Mouse (Mus musculus) hindbrain, embryonic 10.5 days (tissue): ENCODE data around the gene Fxyd1. TPM values are rescaled to one million over a fixed set of nuclear protein-coding genes. Genes with fewer than 3 reads are reported as not detected.

Experiments used
- DNase-seq: peaks from one replicate; pipeline ENCODE4 v3.0.0-alpha.2; 2017; ENCODE audit warnings: low spot score
- H3K27ac ChIP-seq: fragments of 300-500 bp; sonication (generic); 2 replicates; pipeline ENCODE4 v1.5.1; 2016; ENCODE audit warnings: mild to moderate bottlenecking, moderate library complexity
- H3K27me3 ChIP-seq: fragments of 300-500 bp; sonication (generic); 2 replicates; pipeline ENCODE4 v1.6.1; 2016; ENCODE audit warnings: mild to moderate bottlenecking; ENCODE audit not compliant: poor library complexity, insufficient read depth, severe bottlenecking
- H3K36me3 ChIP-seq: fragments of 300-500 bp; sonication (generic); 2 replicates; pipeline ENCODE4 v1.6.1; 2016; ENCODE audit warnings: mild to moderate bottlenecking, moderate library complexity
- H3K4me1 ChIP-seq: fragments of 300-500 bp; sonication (generic); replicated peaks from 2 replicates; pipeline ENCODE4 v1.6.1; 2016; ENCODE audit warnings: mild to moderate bottlenecking
- H3K4me3 ChIP-seq: fragments of 300-500 bp; sonication (generic); 2 replicates; pipeline ENCODE4 v1.5.1; 2016; ENCODE audit warnings: mild to moderate bottlenecking, moderate library complexity
- H3K9me3 ChIP-seq: fragments of 300-500 bp; sonication (generic); 2 replicates; pipeline ENCODE4 v1.6.1; 2016; ENCODE audit warnings: mild to moderate bottlenecking, moderate library complexity
- WGBS: fragments of 180-500 bp; shearing (Covaris S2); methylation state at CpG from one replicate; pipeline ENCODE4 v1.1.7; 2016; 5-methylcytosine and 5-hydroxymethylcytosine counted together
- polyA plus RNA-seq: library from polyadenylated mRNA; unstranded; fragments of >200 nt; fragmentation: Nextera tagmentation; extraction: Ambion mirVana; gene quantifications from 2 replicates; pipeline ENCODE4 v1.2.1, GENCODE M21; 2016

The Fxyd1 gene
- polyA plus RNA-seq, 1 experiment from 2014 or later = 14.0 TPM

DNA sequence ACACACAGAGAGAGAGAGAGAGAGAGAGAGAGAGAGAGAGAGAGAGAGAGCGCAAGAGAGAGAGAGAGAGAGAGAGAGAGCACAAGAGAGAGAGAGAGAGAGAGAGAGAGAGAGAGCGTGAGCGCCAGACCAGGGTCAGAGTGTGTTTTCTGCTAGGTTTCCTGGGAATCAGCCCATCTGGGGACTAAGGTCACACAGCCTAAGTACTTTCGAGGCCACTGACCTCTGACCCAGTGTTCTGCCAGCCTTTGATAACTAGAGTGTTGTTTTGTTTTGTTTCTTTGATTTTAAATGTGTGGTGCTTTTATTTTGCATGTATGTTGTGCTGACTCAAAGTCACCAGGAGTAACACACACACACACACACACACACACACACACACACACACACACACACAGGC is 1.1 kb downstream of the Fxyd1 start:
- Histone ChIP-seq H3K27ac (peak overlapping the region; percentile 84), H3K27me3 (peaks cover 42% of the 10 kb centered on the region), H3K9me3 (no peaks in the 10 kb centered on the region), H3K4me1 (peaks cover 67% of the 10 kb centered on the region), H3K4me3 (no peak overlapping the region), H3K36me3 (no peaks in the 10 kb centered on the region)
- no peak for DNase-seq
- 17% methylated on average over 3 of the region's 4 CpGs for WGBS

DNA sequence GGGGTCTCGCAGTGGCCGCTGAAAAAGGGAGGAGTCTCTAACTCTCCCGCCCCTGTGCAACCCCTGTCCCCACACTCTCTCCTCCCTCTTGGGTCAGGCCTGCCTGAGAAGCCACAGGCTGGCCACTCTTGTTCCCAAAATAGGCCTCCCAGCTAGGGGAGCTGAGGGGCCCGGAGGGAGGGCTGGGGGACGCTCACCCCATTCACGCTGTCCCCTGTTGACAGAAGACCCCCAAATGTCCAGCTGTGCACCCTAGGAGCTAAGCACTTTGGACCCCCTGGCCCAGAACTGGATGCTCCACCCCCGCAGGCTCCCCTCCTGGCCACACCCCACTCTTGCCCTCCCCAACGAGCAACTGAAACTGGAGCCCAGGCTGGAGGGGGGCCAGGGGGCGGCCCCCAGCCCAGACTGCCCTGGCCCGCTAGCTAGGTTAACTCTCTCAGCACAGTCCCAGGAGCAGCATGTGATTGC is 1.6 kb downstream of the Fxyd1 start:
- Histone ChIP-seq H3K4me1 (peaks cover 71% of the 10 kb centered on the region), H3K36me3 (no peaks in the 10 kb centered on the region), H3K4me3 (peak overlapping the region; percentile 28), H3K9me3 (no peaks in the 10 kb centered on the region), H3K27ac (peak overlapping the region; percentile 84), H3K27me3 (peaks cover 47% of the 10 kb centered on the region)
- 4% methylated on average over 10 of the region's 10 CpGs for WGBS
- peak; percentile 58 for DNase-seq

DNA sequence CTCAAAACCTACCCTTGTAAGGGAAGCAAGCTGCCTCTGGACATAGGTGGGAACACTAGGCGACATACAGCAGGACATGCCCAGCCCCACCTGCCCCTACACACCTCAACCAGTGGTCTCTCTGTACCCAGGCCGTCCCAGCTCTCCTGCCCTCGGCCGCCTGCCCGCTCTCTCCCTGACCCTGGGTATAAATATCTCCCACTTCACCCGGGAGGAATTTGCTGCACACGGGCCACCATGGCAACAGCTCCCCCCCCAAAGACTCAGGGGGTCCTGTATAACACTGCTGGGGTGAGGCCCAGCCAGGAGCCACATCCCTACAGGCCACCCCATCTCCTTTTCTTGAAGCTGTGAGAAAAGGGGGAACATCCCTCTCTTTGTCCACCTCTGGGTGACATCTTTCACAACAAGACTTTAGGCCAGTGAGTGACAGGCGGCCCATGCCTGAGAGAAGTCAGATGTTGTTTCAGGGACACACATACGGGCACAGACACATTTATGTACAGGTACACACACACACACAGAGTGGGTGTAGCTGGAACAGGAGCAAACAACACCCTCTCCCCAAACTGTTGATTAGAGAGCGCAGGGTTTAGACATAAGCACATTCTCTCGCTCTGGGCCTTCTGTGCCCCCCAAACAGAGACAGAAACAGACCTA is 2.2 kb downstream of the Fxyd1 start:
- Histone ChIP-seq H3K9me3 (no peaks in the 10 kb centered on the region), H3K4me1 (peaks cover 71% of the 10 kb centered on the region), H3K4me3 (peak overlapping the region; percentile 28; the same call in 1 of the 2 replicates), H3K27me3 (peaks cover 53% of the 10 kb centered on the region), H3K27ac (peak overlapping the region; percentile 84), H3K36me3 (no peaks in the 10 kb centered on the region)
- no peak for DNase-seq
- 37% methylated on average over 11 of the region's 11 CpGs for WGBS

DNA sequence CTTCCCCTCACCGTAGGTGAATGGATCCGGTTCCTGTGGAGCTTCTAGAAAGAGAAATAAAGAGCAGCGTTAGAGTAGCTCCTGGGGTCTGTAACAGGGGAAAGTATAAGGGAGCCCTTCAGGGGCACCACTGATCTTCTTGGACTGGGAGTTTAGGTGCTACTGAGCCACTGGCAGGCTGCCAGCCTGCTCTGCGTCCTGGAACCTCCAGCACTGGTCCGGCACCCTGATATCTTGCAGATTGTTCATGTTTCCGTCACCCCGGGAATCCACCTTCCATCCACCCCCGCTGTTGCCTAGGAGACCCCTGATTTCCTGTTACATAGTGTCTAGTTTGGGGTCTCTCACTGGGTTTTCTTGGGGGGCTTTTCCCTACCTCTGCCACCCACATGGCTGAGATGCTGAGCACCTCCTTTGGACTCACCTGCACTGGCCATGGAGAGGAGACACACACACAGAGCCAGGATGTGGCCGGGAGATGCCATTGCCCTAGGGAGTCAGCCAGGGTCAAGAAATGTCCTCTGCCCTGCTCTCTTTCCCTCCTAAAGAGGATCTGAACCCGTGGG is 3.0 kb downstream of the Fxyd1 start:
- DNase-seq = no peak
- Histone ChIP-seq H3K27ac (no peak overlapping the region), H3K4me3 (no peak overlapping the region), H3K4me1 (peaks cover 68% of the 10 kb centered on the region), H3K9me3 (no peaks in the 10 kb centered on the region), H3K27me3 (peaks cover 61% of the 10 kb centered on the region), H3K36me3 (no peaks in the 10 kb centered on the region)
- WGBS = 34% methylated on average over 10 of the region's 10 CpGs

DNA sequence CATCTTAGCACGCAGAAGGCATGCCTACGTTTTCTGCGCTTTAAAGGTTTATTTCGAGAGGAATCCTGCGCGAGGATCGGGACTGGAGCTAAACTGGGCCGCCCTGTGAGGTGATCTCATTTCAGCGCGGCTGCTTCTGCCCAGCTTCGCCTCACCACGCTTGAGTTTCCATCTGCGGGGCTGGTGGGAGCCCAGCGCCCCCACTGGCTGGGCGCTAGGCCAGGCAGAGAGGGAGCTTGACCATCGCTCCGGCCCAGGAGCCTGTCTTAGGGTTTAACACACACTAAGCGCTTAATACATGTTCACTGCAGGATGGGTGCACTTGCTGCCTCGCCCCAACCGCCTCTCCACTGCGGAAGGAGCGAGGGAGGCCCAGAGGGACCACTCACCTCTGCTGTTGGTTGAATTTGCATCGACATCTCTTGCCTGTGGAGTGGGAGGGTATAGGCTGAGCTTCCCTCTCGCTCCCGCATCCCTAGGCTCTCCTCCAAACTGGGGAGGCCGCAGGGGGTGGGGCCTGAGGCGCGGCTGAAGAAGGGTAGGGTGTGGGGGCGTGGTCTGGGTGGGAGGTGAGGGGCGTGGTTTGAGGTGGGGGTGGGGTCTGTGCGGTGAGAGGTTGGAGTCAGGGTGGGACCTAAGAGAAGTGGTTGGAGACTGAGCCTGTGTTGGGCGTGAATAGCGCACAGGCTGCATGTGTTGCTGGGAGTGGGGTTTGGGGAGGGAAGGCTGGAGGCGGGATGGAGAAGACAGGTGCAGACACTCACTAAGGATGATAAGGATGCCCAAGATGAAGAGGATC is 4.2 kb downstream of the Fxyd1 start:
- H3K27ac ChIP-seq = no peak overlapping the region; the same call in 1 of the 2 replicates
- peak; percentile 51 for DNase-seq
- H3K27me3 ChIP-seq = peaks cover 72% of the 10 kb centered on the region
- peak overlapping the region; percentile 33 for H3K4me3 ChIP-seq
- H3K36me3 ChIP-seq = no peaks in the 10 kb centered on the region
- H3K9me3 ChIP-seq = no peaks in the 10 kb centered on the region
- H3K4me1 ChIP-seq = peaks cover 68% of the 10 kb centered on the region
- WGBS = 1% methylated on average over 34 of the region's 34 CpGs

DNA sequence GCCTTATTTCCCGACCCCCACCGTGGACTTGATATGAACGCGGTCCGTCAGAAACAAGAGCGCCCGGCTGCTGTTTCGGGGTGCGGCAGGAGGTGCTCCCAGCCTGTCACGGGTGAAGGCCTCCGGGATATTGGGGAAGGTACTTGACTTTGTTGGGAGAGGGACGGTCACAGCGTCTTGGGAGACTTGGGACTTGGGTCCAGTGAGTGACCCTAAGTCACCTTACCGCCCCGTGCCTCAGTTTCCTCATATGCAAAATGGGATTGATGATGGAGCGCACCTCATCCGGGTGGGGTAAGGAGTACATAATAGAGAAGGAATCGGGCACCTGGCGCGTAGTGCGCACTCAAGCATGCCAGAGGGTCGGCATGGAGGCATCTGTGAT is 4.8 kb downstream of the Fxyd1 start:
- Histone ChIP-seq H3K27me3 (peaks cover 78% of the 10 kb centered on the region), H3K4me3 (peak overlapping the region; percentile 33), H3K36me3 (no peaks in the 10 kb centered on the region), H3K27ac (no peak overlapping the region), H3K4me1 (peaks cover 68% of the 10 kb centered on the region), H3K9me3 (no peaks in the 10 kb centered on the region)
- WGBS = 2% methylated on average over 22 of the region's 22 CpGs
- no peak for DNase-seq

DNA sequence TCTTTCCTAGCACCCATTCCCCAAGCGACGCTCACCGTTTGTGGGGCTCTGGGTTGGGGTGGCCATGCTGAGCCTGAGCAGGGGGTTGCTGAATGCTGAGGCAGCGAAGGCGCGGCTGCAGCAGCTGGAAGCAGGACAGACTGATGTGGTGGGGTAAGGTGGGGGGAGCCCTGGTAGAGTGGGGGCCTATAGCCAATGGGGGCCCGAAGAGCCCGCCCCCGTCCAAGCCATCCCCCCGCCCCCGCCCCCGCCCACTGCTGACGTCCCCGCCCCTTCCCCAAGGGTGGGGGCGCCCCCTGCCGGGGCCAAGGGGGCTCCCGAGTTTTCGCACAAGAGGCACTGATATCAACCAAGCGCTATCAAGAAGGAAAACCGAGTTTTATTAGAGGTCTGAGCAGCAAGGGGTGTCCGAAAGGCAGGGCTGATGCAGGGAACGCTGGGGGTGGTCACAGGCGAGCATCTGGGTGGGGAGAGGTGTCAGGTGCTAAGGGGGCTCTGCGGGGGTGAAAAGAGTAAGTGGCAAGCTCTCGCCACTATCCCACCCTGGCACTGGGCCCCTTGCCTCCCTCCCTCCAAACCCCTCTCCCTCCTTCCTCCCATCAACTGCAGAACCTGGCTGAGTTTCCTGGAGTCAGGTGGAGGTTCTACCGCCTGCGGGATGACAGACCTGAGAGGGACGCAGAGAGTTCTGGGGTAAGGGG is 5.5 kb downstream of the Fxyd1 start, which contains the start of gene Fxyd7:
TSS of gene Fxyd7 (minus strand) at position 147 of the 701 bp plus-strand sequence.
- Histone ChIP-seq H3K27me3 (peaks cover 83% of the 10 kb centered on the region), H3K36me3 (no peaks in the 10 kb centered on the region), H3K27ac (no peak within 1 kb of the TSS), H3K4me1 (peaks cover 68% of the 10 kb centered on the region), H3K9me3 (no peaks in the 10 kb centered on the region), H3K4me3 (peak within 1 kb of the TSS; percentile 38)
- 1% methylated on average over 28 of the region's 28 CpGs for WGBS
- no peak for DNase-seq

DNA sequence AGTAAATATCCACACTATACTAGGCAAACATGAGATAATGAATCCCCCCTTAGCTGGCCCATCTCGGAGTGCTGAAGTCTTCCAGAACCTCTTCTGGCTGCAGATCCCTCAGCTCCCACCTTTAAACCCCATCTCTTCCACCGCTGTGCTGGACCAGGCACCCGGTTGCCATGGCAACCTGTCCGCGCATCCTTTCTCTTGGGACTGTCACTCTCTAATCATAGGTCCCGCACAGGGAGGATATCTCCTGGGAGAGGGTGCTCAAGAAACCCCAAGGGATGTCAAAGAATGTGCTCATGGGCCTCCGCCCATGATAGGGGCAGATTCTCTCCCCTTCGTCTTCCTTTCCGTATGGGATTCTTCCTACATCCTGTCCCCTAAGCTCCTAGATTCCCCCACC is 6.1 kb downstream of the Fxyd1 start:
- no peak for DNase-seq

DNA sequence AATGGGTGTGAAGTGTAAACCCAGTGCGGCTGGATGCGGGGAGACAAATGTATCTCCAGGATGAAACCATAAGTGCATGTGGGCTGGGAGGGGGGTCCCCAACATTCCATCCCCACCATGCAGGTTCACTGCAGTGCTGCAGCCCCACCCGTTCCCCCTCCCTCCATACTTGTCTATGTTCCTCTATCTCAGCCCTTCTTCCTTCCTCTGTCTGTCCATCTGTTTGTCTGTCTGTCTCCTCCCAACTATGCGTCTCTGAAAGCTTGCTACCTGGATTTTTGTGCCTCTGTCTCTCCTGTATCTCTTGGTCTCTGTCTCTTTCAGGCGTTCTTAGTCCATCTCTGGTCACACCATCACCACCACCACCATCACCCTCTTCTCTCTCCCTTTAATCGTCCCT is 6.5 kb downstream of the Fxyd1 start:
- Histone ChIP-seq H3K36me3 (no peaks in the 10 kb centered on the region), H3K27ac (no peak overlapping the region), H3K4me1 (peaks cover 62% of the 10 kb centered on the region), H3K4me3 (peak overlapping the region; percentile 38; the same call in 1 of the 2 replicates), H3K9me3 (no peaks in the 10 kb centered on the region), H3K27me3 (peaks cover 86% of the 10 kb centered on the region)
- no peak for DNase-seq
- 5% methylated on average over 6 of the region's 6 CpGs for WGBS

More for the DNA sequence above, 6.1 kb downstream of the Fxyd1 start:
- Histone ChIP-seq H3K27ac (no peak overlapping the region), H3K36me3 (no peaks in the 10 kb centered on the region), H3K9me3 (no peaks in the 10 kb centered on the region), H3K27me3 (peaks cover 86% of the 10 kb centered on the region), H3K4me1 (peaks cover 66% of the 10 kb centered on the region), H3K4me3 (peak overlapping the region; percentile 33; the same call in 1 of the 2 replicates)
- 5% methylated on average over 9 of the region's 9 CpGs for WGBS

DNA sequence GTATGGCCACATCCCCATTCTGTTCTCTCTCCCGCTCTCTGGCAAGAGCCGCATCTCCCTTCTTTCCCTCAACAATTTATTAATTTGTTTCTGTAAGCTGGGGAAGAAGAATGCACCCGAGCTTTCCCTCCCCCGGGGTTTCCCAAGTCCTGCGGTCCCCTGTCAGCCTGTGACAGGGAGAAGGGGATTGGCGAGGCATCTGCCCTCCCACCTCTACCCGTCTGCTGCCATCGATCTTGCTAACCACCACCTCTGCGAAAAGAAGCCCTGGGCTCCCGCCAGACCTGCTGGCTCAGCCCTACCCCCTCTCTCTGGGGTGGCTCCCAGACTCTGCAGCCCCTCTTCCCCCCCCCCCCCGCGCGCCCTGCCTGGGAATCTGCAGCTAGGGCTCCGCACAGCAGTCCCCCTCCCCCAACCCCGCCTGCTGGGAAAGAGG is 7.1 kb downstream of the Fxyd1 start:
- DNase-seq = no peak
- WGBS = under 1% methylated on average over 12 of the region's 15 CpGs
- Histone ChIP-seq H3K27ac (0 out of 2 replicates have a peak overlapping the region, but pooled peaks have one; percentile 23), H3K36me3 (no peaks in the 10 kb centered on the region), H3K27me3 (peaks cover 89% of the 10 kb centered on the region), H3K4me3 (peak overlapping the region; percentile 38), H3K4me1 (peaks cover 55% of the 10 kb centered on the region), H3K9me3 (no peaks in the 10 kb centered on the region)

DNA sequence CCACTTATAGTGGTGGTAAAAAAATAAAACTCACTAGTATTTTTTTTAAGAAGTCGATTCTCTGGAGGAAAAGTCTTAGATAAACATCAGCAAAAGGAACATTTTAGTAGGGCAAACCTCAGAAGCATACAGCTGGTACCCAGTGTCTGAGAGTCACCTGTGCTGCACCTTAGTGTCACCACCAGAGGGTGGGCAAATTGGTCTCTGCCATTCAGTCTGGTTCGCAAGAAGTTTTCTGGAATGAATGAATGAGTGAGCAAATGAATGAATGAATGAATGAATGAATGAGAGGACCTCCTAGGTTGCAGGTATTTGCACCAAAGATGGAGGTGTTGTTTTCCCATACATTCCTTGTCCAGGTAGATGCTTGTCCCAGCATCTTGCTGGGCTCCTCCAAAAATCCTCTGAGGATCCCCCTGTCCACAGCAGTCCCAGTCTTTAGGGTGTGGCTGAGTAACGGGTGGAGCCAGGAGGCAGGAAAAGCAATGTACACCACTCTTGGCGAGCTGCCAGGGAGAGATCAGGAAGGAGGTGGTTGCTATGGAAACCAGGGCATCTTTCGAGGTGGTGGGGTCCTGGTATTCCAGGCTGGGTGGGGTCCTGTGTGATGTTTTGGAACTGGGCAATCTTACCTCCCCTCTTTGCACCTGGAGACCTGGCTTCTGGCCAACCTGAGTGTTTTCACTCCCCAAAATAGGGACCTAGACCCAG is 7.7 kb downstream of the Fxyd1 start:
- Histone ChIP-seq H3K36me3 (no peaks in the 10 kb centered on the region), H3K4me1 (peaks cover 50% of the 10 kb centered on the region), H3K27me3 (peaks cover 89% of the 10 kb centered on the region), H3K4me3 (peak overlapping the region; percentile 38; the same call in 1 of the 2 replicates), H3K27ac (no peak overlapping the region), H3K9me3 (no peaks in the 10 kb centered on the region)
- 24% methylated on average over 5 of the region's 5 CpGs for WGBS
- no peak for DNase-seq

DNA sequence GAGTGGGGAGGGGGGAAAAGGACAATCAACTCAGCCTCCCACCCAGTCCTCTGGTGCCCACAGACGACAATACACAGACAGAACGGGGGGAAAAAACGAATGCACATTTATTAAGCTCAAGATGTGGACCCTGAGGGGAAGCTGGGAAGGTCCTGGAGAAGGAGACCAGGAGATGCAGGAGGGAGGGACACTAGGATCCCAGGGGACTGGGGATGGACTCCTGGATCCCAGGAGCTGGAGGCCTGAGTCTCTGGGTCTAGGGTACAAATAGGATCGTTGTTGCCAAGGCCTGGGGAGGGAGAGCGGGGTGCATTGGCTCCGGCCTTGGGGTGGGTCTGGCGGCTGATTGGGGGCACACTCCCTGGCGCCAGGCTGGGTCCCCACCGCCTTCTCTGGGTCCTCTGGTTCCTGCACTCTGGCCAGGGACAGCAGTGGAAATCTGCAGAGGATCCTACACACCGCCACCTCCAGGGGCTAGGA is 14.5 kb downstream of the Fxyd1 start, which contains the start of gene Fxyd5:
TSS of gene Fxyd5 (minus strand) at position 51 of the 480 bp plus-strand sequence.
- peak within 1 kb of the TSS; percentile 42 for H3K4me3 ChIP-seq
- no peaks in the 10 kb centered on the region for H3K36me3 ChIP-seq
- H3K4me1 ChIP-seq = peaks cover 14% of the 10 kb centered on the region
- no peaks in the 10 kb centered on the region for H3K9me3 ChIP-seq
- H3K27ac ChIP-seq = peak within 1 kb of the TSS; percentile 40
- 40% methylated on average over 10 of the region's 10 CpGs for WGBS
- peaks cover 64% of the 10 kb centered on the region for H3K27me3 ChIP-seq
- no peak for DNase-seq
